Mouse (Mus musculus) monocyte, adult 2 months (primary cell): ENCODE data around the gene Calcoco1.
"Not testable (repeated sequence)": the region's sequence is repeated elsewhere in the genome, so short reads cannot be mapped to it uniquely, and the experiment has no call there.

Experiments used
- DNase-seq, 2 experiments: peaks; one replicate each; pipeline ENCODE4 v3.0.0; 2022; ENCODE audit warnings: low spot score in 2 of 2, low read depth in 1 of 2

The Calcoco1 gene

GRCm38 (mm10) chr15:102692991-102693411 lies 29.0 kb downstream of the Calcoco1 start:
- DNase-seq, result no peak

GRCm38 (mm10) chr15:102692321-102692804 lies 29.6 kb downstream of the Calcoco1 start:
- DNase-seq, result no peak

- DNase-seq, result no peak
Observed at GRCm38 (mm10) chr15:102685791-102686190, 36.2 kb downstream of the Calcoco1 start.

GRCm38 (mm10) chr15:102683670-102684069 lies 38.3 kb downstream of the Calcoco1 start:
- no peak for DNase-seq

- no peak for DNase-seq
Observed at GRCm38 (mm10) chr15:102676345-102676744, 45.6 kb downstream of the Calcoco1 start.

- DNase-seq, result no peak
Observed at GRCm38 (mm10) chr15:102673548-102673947, 48.4 kb downstream of the Calcoco1 start.

- DNase-seq, result no peak
Observed at GRCm38 (mm10) chr15:102672215-102673071, 49.5 kb downstream of the Calcoco1 start, which contains the start of gene Atp5g2. TSS of gene Atp5g2 (minus strand) at chr15:102672352.

- DNase-seq, result peak in 1 of 2 experiments; percentile 36
Observed at GRCm38 (mm10) chr15:102671721-102672214, 50.2 kb downstream of the Calcoco1 start.

GRCm38 (mm10) chr15:102670767-102671575 lies 51.0 kb downstream of the Calcoco1 start:
- peak; percentile 87 to 91 for DNase-seq

- no peak for DNase-seq
Observed at GRCm38 (mm10) chr15:102670281-102670680, 51.7 kb downstream of the Calcoco1 start.

- no peak for DNase-seq
Observed at GRCm38 (mm10) chr15:102669571-102669970, 52.4 kb downstream of the Calcoco1 start.

GRCm38 (mm10) chr15:102665494-102665893 lies 56.5 kb downstream of the Calcoco1 start:
- DNase-seq, result peak in 1 of 2 experiments; percentile 16

- no peak for DNase-seq
Observed at GRCm38 (mm10) chr15:102663825-102664224, 58.2 kb downstream of the Calcoco1 start.

GRCm38 (mm10) chr15:102662601-102663000 lies 59.4 kb downstream of the Calcoco1 start:
- not testable (repeated sequence) for DNase-seq

GRCm38 (mm10) chr15:102657926-102658381 lies 64.0 kb downstream of the Calcoco1 start:
- DNase-seq, result no peak
